Mouse (Mus musculus) neural tube, embryonic 10.5 days (tissue): ENCODE data around the gene Ppp1r12a.

Experiments used
- DNase-seq: peaks from one replicate; pipeline ENCODE4 v3.0.0-alpha.2; 2017; ENCODE audit warnings: low spot score; ENCODE audit errors: extremely low spot score

The Ppp1r12a gene

DNA sequence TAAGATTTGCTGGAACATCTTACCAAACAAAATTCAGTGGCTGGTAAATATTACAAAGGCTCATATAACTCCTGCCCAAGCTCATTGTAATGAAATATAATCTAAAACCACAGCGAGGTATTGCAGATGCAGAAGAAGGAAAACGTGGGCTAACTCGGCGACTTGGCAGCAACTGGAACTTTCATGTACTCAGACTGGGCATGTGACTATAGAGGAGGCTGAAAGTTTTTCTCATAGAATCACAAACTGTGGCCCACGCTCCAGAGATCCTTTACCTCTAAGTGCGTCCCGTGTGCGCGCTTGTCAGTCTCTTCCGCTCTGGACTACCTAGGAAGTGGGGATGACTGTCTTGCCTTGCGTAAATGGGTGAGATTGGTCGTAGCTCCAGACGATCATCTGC lies 128.1 kb downstream of the Ppp1r12a start:
- DNase-seq, result no peak

DNA sequence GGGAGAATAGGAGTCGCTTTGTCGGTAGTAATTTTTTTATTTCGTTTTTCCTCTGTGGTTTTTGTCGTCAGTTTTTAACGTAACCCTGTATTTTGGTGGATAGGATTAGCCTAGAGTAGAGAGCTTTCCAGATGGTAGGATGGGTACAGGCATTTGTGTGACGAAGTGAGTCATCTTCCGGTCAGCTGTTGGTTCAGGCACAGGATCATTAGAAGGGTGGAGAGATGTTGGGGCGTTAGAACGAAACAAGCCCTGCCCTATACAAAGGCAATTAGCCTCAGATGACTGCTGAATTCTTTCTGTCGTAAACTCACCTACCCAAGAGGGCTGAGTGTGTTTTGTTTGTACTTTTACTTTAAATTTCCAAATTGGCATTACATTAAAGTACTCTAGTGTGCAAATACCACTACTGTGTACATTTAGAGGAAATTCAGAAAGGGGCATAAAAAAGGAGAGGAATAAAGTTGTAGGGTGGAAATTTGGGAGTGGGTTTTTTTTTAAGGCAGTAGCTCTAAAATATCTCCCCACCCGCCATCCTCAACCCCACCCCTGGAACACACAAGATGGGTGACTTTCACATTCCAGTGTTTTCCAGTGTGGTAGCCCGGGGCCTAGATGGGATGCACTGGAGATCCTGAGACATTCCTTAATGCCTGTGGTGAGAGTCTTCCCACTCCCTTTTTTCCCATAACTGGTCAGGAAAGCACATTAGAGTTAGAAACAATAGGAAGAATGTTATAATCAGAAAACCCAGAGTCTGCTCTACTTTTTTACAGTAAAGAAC lies 129.9 kb downstream of the Ppp1r12a start:
- no peak for DNase-seq

- DNase-seq, result no peak
Observed at GRCm38 (mm10) chr10:108292651-108293050, 130.7 kb downstream of the Ppp1r12a start.

GRCm38 (mm10) chr10:108293620-108294195 lies 131.7 kb downstream of the Ppp1r12a start:
- no peak for DNase-seq

DNA sequence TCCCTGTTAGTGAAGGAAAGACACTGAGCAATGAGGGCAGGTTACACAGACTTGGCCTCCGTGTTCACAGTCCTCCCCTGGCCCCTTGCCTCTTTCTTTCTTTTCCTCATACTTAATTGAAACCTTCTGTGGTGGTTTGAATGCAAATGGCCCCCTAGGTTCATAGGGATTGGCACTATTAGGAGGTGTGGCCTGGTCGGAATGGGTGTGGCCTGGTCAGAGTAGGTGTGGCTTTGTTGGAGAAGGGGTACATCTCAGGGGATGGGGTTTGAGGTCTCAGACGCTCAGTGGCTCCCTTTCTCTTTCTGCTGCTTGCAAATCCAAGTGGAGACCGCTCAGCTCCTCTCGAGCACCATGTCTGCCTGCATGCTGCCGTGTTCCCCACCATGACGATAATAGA lies 132.8 kb downstream of the Ppp1r12a start:
- no peak for DNase-seq

DNA sequence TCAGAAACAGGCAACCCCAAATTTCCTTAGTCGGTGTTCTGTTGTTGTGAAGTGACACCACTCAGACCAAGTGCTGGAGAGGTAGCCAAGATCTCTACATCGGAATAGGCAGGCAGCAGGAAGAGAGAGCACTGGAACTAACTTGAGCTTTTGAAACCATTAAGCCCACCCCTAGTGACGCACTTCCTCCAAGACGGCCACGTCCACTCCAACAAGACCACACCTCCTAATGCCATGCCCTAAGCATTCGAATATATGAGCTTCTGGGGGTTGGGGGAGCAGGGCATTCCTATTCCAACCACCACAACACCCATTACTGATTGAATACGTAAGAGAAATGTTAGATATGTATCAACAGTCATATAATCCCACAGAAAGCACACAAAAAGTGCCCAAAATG lies 134.5 kb downstream of the Ppp1r12a start:
- DNase-seq, result no peak

DNA sequence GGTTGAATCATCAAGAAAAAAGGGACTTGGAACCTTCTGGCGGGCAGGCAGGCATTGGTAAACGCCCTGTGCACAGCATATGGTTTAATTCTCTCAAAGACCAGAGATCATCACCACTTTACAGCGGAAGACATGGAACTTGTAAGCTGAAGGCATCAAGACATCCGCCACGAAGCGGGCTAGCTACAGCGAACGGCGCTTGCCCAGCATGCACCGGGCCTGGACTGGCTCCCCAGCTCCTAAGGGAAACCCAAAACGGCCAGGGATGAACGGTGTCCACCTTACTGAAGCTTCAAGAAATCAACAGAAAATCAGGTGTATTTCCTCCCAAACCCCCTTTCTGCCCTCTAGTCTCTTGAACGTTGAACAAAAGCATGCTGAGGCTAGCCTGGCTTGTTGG lies 136.3 kb downstream of the Ppp1r12a start:
- DNase-seq, result no peak

DNA sequence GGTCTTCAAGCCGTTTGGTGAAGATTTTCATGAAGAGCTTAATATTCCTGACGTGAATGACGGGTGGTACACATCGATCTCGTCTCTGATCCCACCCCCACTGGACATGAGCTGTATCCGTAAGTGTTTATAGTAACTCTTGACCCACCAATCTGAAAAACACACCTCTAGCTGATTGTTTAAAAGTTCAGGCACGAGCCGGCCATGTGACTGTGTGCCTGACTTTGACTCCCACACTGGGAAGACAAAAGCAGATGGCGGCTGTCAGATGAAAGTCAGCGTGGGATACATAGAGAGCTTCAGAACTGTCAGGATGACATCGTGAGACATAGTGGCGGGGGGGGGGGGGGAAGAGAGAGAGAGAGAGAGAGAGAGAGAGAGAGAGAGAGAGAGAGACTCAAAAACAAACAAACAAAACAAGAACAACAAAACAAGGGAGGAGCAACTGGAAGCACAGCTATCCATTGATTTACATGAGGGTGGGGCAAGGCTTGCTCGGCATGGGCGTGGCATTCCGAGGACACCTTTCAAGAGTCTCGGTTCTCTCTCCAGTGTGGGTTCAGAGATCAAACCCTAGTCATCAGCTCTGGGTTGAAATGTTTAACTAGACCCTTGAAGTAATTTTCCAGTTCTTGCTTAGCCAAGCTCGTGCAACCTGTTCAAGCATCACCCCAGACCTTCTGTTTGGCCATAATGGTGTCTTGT lies 137.0 kb downstream of the Ppp1r12a start:
- no peak for DNase-seq

DNA sequence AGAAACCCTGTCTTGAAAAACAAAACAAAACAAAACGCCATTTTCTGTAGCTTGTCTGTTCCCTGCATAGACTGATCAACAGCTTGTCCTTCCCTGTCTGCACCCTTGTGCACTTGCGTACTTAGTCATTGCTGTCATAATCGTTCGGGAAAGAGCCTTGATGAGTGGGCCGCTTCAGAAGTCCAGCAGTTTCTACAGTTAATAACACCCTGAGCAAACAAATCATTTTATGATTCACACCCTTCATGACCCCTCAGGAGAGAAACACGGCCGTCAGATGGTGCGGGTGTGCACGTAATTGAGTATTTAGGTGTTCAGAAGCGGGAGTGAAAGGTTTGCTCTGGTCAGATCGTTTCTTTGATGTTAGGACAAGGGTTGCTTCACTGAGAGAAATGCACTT lies 137.8 kb downstream of the Ppp1r12a start:
- no peak for DNase-seq

DNA sequence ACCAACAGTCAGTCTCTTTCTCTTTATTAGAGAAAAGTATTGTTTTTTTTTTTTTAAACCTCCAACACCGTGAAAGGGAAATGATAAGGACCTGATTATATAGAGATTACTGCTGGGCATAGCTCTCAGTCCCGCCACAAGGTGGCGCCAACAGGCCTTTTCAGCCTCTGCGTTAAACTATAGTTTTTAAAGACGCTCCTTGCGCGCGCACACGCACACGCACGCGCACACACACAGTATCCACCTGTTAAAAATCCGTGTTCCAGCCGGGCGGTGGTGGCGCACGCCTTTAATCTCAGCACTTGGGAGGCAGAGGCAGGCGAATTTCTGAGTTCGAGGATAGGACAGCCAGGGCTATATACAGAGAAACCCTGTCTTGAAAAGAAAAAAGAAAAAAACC lies 138.8 kb downstream of the Ppp1r12a start:
- DNase-seq, result peak; percentile 79

- DNase-seq, result no peak
Observed at GRCm38 (mm10) chr10:108307772-108308171, 145.8 kb downstream of the Ppp1r12a start.

- DNase-seq, result no peak
Observed at GRCm38 (mm10) chr10:108310195-108310594, 148.2 kb downstream of the Ppp1r12a start.

- DNase-seq, result no peak
Observed at GRCm38 (mm10) chr10:108311396-108311795, 149.4 kb downstream of the Ppp1r12a start.

DNA sequence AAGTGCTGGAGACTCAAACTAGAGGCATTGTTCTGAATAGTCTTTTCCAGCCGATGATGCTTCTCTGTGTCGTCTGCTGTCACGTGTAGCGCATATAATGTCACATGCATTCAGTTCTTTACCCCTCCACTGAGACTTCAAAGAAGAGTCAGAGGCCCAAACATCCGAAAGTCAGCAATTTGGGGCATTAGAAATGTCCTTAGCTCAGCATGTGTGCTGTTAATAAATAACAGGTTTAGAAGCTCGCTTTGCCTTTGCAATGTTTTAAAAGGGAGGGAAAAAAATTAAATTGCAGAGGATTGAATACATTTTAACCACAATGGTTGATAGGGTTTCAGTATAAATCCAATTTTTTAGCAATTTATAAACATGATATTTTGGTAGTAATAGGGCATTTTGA lies 151.9 kb downstream of the Ppp1r12a start:
- no peak for DNase-seq

DNA sequence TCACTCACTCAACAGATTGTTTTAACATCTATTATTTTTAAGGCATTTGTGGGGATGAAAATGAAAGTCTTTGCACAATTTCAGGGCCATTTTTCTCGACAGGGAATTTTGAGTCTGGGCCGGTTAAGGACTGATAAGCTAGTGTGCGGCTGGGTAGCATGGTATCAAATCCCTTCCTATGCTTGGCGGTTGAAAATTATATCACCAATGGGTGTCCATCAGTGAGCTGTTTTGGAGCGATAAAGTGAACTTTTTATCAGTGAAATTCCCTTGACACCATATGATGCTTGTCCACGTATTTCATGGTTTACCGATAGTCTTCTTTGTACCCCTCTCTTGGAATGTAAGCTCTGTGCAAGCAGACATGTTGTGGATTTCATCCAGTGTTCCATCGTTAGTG lies 152.4 kb downstream of the Ppp1r12a start:
- DNase-seq, result no peak

DNA sequence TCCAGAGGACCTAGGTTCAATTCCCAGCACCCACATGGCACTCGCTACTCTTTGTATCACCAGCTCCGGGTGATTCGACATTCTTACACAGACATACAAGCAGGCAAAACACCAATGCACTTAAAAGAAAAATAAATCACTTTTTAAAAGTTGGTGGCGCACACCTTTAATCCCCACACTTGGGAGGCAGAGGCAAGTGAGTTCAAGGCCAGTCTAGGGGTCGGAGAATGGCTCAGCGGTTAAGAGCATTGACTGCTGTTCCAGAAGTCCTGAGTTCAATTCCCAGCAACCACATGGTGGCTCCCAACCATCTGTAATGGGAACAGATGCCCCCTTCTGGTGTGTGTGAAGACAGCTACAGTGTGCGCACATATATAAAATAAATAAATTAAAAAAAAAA lies 153.2 kb downstream of the Ppp1r12a start:
- DNase-seq, result no peak

DNA sequence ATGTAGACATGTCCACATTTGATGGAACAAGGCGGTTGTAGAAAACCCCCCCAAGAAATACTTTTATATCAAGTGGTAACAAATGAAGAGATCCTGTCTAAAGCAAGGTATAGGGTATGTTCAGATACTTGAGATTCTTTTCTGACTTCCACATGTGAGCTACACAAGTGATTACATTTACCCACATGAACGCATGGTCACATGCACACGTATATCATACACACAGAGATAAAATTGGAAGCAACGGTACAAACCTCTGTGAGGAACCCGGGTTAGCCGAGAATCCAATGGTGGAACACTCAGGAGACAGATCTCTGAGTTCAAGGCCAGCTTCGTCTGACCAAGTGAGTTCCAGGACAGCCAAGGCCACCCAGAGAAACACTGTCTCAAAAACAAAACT lies 166.4 kb downstream of the Ppp1r12a start:
- DNase-seq, result no peak

DNA sequence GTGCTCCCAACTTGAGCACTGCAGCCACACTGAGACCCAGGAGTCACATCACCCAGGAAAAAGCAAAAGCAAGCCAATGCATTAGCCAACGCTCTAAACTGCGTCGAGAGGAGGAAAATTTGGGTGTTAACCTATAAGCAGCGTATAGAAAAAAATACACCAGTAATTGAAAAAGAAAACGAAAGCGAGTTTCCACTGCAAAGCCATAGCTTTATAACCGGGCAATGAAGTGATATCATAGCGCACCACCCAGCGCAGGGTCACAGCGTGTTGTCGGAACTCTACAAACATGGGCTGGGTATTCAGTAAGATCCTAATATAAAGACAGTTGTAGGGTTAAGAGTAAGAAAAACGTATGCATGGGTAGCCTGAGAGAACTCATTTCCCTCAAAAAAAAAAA lies 167.0 kb downstream of the Ppp1r12a start:
- no peak for DNase-seq

GRCm38 (mm10) chr10:108329771-108330170 lies 167.8 kb downstream of the Ppp1r12a start:
- DNase-seq, result no peak

DNA sequence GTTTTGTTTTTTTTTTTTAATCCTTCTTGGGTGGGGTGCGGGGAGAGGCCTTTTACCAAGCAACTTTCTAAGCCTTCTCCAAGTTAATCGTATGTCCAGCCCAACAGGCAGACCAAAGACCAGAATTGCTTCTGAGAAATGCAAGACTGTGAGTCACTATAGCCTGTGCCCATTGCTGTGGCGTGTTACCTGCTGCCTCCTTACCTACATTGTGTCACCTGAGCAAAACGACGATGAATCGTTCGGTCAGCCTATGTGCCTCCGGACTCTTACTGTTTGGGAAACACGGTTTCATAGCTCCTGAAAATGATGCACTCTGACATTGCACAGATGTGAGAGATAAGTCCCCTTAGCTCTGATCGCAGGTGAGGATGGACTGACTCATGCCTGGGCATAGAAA lies 169.0 kb downstream of the Ppp1r12a start:
- DNase-seq, result no peak

GRCm38 (mm10) chr10:108331784-108332561 lies 170.0 kb downstream of the Ppp1r12a start, which contains the start of gene Pawr:
Gene Pawr, plus strand, starts transcription at chr10:108332121.
- peak; percentile 89 for DNase-seq
